Mouse (Mus musculus) layer of hippocampus, postnatal 10 days (tissue): ENCODE results near the gene BC048562. TPM values are rescaled to one million over a fixed set of nuclear protein-coding genes. Genes with fewer than 3 reads are reported as not detected.

Experiments used
- DNase-seq, 2 experiments: peaks; one replicate each; pipeline ENCODE4 v3.0.0; 2021; ENCODE audit warnings: low spot score in 2 of 2
- total RNA-seq, 2 experiments: library from RNA; stranded (reverse); gene quantifications; 2 replicates each; pipeline ENCODE4 v1.2.3; 2021

BC048562 gene
- total RNA-seq, 2 experiments from 2014 or later = not detected

- DNase-seq = no peak
Observed at GRCm38 (mm10) chr9:108479241-108479640, 43.0 kb downstream of the BC048562 start.

DNA sequence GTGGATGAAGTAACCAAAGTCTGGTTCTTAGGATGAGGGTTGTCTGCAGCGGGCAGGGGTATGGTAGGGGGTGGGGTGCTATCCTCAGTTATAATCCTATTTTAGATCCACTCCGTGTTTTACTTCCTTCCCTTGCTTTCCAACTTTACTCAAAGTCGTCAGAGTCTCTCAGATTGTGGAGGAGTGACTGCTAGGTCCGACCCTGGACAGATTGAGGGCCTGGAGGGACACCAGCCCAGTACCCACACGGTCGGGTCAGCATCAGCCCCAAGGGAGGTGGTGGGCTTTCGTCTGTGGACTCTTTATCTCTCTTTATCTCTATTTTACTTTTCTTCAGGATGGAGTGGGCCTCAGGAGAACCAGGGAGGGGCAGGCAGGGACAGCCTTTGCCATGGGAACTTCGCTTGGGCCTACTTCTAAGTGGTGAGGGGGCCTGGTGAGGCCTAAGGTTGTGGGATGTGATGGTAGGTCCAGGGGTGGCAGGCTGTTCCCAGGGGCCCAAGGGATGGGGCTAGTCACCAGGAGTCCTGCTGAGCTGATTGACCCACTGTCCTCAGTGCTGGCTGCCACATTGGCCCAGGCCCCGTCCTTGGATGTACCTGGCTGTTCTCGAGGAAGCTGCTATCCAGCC, 43.6 kb downstream of the BC048562 start, which contains the start of gene Lamb2:
Gene Lamb2 (plus strand): TSS at position 16 of the 631 bp plus-strand sequence.
- DNase-seq = no peak

- DNase-seq = no peak
Observed at GRCm38 (mm10) chr9:108480813-108481519, 44.7 kb downstream of the BC048562 start.

DNA sequence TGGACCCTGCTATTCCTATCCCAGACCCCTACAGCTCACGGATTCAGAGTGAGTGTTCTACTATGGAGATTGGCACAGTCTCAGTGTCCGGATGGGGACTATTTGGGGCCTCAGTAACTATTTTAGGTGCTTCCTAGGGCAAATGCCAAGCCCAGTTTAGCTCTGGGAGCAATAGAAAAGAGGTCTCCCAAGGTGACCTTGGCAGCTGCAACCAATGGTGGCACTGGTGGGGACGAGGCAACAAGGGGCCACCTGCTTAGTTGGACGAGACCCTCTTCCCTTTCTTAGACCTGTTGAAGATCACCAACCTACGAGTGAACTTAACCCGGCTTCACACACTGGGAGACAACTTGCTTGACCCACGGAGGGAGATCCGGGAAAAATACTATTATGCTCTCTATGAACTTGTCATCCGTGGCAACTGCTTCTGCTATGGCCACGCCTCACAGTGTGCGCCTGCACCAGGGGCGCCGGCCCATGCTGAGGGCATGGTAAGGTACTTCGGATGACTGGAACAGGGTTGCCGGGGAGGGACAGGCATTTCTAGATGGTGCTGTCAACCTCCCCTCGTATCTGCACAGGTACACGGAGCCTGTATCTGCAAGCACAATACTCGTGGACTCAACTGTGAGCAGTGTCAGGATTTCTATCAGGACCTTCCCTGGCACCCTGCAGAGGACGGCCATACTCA, 45.4 kb downstream of the BC048562 start:
- DNase-seq = no peak

GRCm38 (mm10) chr9:108483051-108483790, 46.9 kb downstream of the BC048562 start:
- no peak for DNase-seq

DNA sequence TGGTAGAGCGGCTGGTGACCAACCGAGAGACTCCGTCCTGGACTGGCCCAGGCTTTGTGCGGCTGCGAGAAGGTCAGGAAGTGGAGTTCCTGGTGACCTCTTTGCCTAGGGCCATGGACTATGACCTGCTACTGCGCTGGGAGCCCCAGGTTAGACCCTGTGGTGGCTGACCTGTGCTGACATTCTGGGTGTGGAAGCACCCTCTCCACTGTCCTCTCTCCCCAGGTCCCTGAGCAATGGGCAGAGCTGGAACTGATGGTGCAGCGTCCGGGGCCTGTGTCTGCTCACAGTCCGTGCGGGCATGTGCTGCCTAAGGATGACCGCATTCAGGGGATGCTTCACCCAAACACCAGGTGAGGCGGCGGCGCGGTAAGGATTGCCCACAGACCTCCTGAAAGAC, 47.7 kb downstream of the BC048562 start:
- no peak for DNase-seq

GRCm38 (mm10) chr9:108485301-108485875, 49.1 kb downstream of the BC048562 start:
- no peak for DNase-seq

- DNase-seq = no peak
Observed at GRCm38 (mm10) chr9:108486973-108487530, 50.8 kb downstream of the BC048562 start.

DNA sequence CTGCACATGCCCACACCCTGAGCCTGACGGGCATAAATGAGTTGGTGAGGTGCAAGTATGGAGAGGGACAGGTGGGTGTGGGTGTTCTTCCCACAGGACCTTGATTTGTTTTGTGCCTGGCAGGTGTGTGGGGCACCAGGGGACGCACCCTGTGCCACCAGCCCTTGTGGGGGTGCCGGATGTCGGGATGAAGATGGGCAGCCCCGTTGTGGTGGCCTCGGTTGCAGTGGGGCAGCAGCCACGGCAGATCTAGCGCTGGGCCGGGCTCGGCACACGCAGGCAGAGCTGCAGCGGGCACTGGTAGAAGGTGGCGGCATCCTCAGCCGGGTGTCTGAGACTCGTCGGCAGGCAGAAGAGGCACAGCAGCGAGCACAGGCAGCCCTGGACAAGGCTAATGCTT, 52.1 kb downstream of the BC048562 start:
- no peak for DNase-seq

DNA sequence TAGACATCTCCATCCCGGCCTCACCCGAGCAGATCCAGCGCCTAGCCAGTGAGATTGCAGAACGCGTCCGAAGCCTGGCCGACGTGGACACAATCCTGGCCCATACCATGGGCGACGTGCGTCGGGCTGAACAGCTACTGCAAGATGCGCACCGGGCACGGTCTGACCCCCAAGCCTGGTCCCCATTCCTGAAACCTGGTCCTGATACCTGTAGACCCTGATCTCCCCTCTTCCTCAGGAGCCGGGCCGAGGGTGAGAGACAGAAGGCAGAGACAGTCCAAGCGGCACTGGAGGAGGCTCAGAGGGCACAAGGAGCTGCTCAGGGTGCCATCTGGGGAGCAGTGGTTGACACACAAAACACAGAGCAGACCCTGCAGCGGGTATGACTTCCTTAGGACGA, 52.9 kb downstream of the BC048562 start:
- DNase-seq = no peak

DNA sequence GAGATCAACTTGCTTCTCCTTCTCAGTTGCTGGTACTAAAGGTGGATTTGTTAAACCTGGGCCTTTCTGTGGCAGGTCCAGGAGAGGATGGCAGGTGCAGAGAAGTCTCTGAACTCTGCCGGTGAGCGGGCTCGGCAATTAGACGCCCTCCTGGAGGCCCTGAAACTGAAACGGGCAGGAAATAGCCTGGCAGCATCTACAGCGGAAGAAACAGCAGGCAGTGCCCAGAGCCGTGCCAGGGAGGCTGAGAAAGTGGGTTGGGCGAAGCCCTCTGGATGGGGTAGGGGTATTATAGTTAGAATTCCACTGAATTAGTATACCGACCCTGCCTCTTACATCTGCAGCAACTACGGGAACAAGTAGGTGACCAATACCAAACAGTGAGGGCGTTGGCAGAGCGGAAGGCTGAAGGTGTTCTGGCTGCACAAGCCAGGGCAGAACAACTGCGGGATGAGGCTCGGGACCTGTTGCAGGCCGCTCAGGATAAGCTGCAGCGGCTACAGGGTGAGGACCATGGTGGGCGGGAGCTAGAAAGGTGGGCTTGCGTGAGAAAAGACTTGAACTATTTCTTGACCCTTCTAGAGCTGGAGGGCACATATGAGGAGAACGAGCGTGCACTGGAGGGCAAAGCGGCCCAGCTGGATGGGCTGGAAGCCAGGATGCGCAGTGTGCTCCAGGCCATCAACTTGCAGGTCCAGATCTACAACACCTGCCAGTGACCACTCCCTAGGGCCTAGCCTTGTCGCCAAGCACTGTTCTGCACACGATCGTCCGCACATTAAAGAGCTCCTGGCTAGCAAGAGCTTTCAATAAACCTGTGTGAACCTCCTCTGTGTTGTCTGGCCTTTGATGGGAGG, 53.6 kb downstream of the BC048562 start:
- DNase-seq = peak in 1 of 2 experiments; percentile 22

DNA sequence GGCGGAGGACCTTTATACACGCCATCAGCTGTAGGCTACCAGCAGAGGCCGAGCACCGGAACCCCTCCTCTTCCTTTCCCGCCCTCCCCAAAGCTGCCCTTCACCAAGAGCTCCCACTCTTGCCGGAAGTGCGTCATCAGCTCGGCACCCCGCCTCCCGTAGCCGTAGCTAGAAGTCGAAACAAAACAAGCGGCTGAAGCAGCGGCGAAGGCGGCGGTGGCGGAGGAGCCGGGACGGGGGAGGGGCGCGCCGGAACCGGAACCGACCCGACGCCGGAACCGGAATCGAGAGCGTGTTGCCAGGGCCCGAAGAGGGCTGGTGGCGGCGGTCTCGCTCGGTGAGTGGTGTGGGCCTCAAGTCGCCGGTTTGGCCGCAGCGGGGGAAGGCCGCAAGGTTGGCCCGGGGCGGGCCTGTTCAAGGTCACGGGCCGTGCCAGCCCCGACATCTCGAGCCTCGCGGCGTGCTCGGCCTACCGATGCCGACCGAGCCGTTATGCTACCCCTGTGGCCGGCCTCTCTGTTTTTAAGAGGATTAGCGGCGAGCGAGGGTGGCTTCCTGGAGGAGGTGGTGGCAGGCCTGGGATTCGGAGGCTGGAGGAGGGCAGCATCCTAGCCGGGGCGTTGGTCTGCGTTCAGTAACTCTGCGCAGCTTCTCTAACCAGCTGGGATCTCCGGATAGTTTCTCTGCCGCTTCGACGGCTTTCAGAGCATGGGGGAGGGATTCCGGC, 54.4 kb downstream of the BC048562 start, which contains the start of gene Usp19:
Gene Usp19 (plus strand): TSS at position 44 of the 727 bp plus-strand sequence.
- peak; percentile 91 to 93 for DNase-seq

DNA sequence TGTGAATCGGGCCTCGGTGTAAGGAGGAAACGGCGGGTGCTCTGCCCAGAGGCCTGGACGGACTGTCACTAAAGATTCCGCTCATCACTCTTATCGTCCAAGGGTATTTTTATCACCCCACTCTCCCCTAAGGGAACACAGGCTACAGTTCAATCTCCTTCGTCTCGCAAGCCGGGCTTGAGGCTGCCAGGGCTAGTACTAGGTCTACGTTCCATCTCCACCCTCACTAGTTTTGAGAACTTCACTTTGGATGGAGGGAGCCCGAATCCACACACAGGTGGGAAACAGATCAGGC, 55.0 kb downstream of the BC048562 start:
- DNase-seq = no peak

GRCm38 (mm10) chr9:108492043-108492750, 55.9 kb downstream of the BC048562 start:
- peak in 1 of 2 experiments; percentile 40 for DNase-seq

DNA sequence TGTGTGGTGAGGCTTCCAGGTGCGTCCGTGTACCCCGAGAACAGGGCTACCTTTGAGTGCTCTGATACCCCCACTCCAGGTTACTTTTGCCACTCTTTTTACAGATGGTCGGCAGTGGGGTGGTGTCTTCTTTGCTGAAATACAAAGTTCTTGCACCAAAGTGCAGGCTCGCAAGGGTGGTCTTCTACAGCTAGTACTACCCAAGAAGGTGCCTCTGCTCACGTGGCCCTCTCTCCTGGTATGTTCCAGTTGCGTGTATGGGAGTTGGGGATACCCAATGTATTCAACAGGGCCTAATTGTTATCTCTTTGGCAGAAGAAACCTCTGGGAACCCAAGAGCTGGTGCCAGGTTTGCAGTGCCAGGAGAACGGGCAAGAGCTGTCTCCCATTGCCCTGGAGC, 57.0 kb downstream of the BC048562 start:
- no peak for DNase-seq

DNA sequence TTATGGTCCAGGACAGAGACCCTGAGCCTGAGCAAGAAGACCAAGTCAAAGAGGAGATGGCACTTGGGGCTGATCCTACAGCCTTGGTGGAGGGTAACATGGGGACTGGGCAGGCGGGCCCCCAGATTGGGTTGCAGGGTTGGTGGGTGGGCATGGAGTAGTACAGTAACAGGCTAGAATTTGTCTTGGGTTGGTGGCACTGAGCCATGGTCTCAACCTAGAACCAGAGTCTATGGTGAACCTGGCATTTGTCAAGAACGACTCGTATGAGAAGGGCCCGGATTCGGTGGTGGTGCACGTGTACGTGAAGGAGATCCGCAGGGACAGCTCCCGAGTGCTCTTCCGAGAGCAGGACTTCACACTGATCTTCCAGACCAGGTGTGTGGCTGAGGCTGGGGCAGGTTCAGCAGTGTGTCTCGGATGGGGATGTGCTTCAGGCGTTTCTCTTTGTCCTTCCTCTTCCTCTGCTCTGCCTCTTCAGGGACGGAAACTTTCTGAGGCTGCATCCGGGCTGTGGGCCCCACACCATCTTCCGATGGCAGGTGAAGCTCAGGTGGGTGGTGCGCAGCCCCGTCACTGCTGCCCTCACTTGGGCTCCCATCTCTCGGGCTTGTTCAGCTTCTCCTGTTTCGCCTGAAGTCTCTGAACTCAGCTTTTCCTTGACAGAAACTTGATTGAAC, 58.0 kb downstream of the BC048562 start:
- no peak for DNase-seq

GRCm38 (mm10) chr9:108494905-108495304, 58.6 kb downstream of the BC048562 start:
- no peak for DNase-seq
